ENCODE assay signal across 9 mouse cellular contexts in the genomic region with DNA sequence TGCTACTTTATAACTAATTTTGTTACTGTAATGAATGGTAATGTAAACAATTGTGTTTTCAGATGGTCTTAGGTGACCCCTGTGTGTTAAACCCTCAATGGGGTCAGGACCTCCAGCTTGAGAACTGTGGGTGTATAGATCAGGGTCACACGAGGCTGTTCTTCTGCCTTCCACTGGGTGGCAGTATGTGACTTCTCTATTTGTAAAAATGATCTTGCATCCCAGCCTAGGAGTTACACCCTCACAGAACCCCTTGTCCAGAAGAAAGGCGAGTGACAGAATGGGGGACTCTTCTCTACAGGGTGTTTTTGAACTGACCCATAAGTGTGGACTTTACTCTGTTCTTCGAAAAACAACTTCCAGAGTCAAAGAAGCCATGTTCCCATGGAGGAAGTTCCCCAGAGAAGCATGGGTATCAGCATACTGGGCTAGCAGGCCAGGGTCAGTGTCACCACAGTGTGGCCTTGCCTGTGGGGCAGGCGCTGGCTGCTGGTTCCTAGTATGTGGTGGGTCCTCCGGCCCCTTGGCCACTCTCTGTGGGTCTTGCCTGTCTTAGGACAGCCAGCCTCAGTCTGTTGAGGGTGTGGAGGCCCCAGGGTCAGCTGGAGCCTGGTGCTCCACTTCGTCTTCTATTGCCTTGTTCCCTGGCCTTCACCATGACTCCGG. TPM values are rescaled to one million over a fixed set of nuclear protein-coding genes. Genes with fewer than 3 reads are reported as not detected.
A peak's percentile ranks its signal among the peaks of the same experiment; 100 is the strongest.
DNase-seq lines count a peak whose midpoint lies in the region; ATAC-seq and TF ChIP-seq lines count a peak whose summit lies in the region.
"Had no signal": no experiment of that assay in that cellular context is flagged by ENCODE, and none has a peak within 500 bp of the region (broad histone marks: within the 10 kb centered on the region; RNA-seq: fewer than 3 reads in every experiment).

No protein-coding gene starts in this region.

- no peak overlapping the region for H3K4me2 ChIP-seq in hindbrain, embryonic 13.5 days
- no peak overlapping the region for H3K4me2 ChIP-seq in forebrain, embryonic 12.5 days

- no peak overlapping the region for H3K27ac ChIP-seq in hindbrain, embryonic 10.5 days
- no peak overlapping the region for H3K27ac ChIP-seq in hindbrain, embryonic 13.5 days
- H3K27ac ChIP-seq in bone marrow macrophage, adult 2 months (ENCODE audit: insufficient read depth, low read depth, low read length): no peak overlapping the region
- no peak overlapping the region for H3K27ac ChIP-seq in forebrain, embryonic 12.5 days
- H3K27ac ChIP-seq: macrophage had no signal

- H3K4me3 ChIP-seq in hindbrain, embryonic 10.5 days: no peak overlapping the region
- no peak overlapping the region for H3K4me3 ChIP-seq in hindbrain, embryonic 13.5 days
- H3K4me3 ChIP-seq in bone marrow macrophage, adult 2 months (ENCODE audit: insufficient read depth, low read length): no peak overlapping the region
- H3K4me3 ChIP-seq in forebrain, embryonic 12.5 days (replicated peaks): no peak overlapping the region

- no peaks in the 10 kb centered on the region for H3K4me1 ChIP-seq in hindbrain, embryonic 10.5 days (replicated peaks)
- H3K4me1 ChIP-seq in hindbrain, embryonic 13.5 days (replicated peaks): no peaks in the 10 kb centered on the region
- H3K4me1 ChIP-seq in bone marrow macrophage, adult 2 months (ENCODE audit: control insufficient read depth, insufficient read depth, low read length): no peaks in the 10 kb centered on the region
- H3K4me1 ChIP-seq in forebrain, embryonic 12.5 days: no peaks in the 10 kb centered on the region

- no peak overlapping the region for H3K9ac ChIP-seq in hindbrain, embryonic 13.5 days
- H3K9ac ChIP-seq in forebrain, embryonic 12.5 days: no peak overlapping the region

- 73% methylated on average over 7 of the region's 7 CpGs for WGBS in hindbrain, embryonic 10.5 days
- 70% methylated on average over 7 of the region's 7 CpGs for WGBS in hindbrain, embryonic 13.5 days
- WGBS in forebrain, embryonic 12.5 days: 68% methylated on average over 7 of the region's 7 CpGs

- DNase-seq in hindbrain, embryonic 10.5 days (ENCODE audit: low spot score): peak; percentile 26
- DNase-seq in B cell, adult 2 months: peak; percentile 69 to 70
- DNase-seq in kidney, postnatal 10 days: peak; percentile 45
- no peak for DNase-seq in urinary bladder, adult 2 months (ENCODE audit: low spot score)

- no peaks in the 10 kb centered on the region for H3K27me3 ChIP-seq in hindbrain, embryonic 10.5 days (ENCODE audit: insufficient read depth, poor library complexity, severe bottlenecking)
- no peaks in the 10 kb centered on the region for H3K27me3 ChIP-seq in hindbrain, embryonic 13.5 days
- no peaks in the 10 kb centered on the region for H3K27me3 ChIP-seq in forebrain, embryonic 12.5 days

- TF ChIP-seq POLR2A in bone marrow macrophage, adult 2 months (IDR thresholded peaks at IDR 0.05; ENCODE audit: borderline replicate concordance, low read depth, low read length): no peak

- peaks cover 92% of the 10 kb centered on the region for H3K36me3 ChIP-seq in hindbrain, embryonic 10.5 days
- H3K36me3 ChIP-seq in hindbrain, embryonic 13.5 days: peaks cover 77% of the 10 kb centered on the region
- peaks cover 65% of the 10 kb centered on the region for H3K36me3 ChIP-seq in forebrain, embryonic 12.5 days (replicated peaks)

- peak; percentile 19; the same call in 1 of the 2 replicates for TF ChIP-seq CTCF in bone marrow macrophage, adult 2 months (IDR thresholded peaks at IDR 0.05; ENCODE audit: low read depth, low read length)

- no peaks in the 10 kb centered on the region for H3K9me3 ChIP-seq in hindbrain, embryonic 10.5 days
- no peaks in the 10 kb centered on the region for H3K9me3 ChIP-seq in hindbrain, embryonic 13.5 days
- no peaks in the 10 kb centered on the region for H3K9me3 ChIP-seq in forebrain, embryonic 12.5 days

- no peak for ATAC-seq in hindbrain, embryonic 13.5 days (ENCODE audit: low FRiP score)
- ATAC-seq in forebrain, embryonic 12.5 days (ENCODE audit: low FRiP score): peak; percentile 63; the same call in 1 of the 2 replicates
- peak; percentile 44; the same call in 1 of the 2 replicates for ATAC-seq in monocyte, adult 5-6 weeks (replicated peaks; ENCODE audit: insufficient number of reproducible peaks, low FRiP score, low TSS enrichment, poor library complexity, severe bottlenecking)

RNA-seq across cellular contexts. Expression of a gene that starts 42.4 kb away (rescaled TPM):
- polyA plus RNA-seq in hindbrain, embryonic 10.5 days (2016; fragmentation: Nextera tagmentation; extraction: Ambion mirVana): 35.1 and 35.5 TPM in 2 replicates
- 38.1 and 38.2 TPM in 2 replicates for polyA plus RNA-seq in hindbrain, embryonic 13.5 days (2015; fragmentation: Nextera tagmentation; extraction: Ambion mirVana)
- polyA plus RNA-seq in bone marrow macrophage, adult 2 months (2012; ENCODE audit: insufficient read depth, insufficient read length, missing spikeins): 66.1 and 80.8 TPM in 2 replicates
- polyA plus RNA-seq in forebrain, embryonic 12.5 days (2016; fragmentation: Nextera tagmentation; extraction: Ambion mirVana): 38.8 and 41.4 TPM in 2 replicates
- 31.3 to 44.8 TPM (median 35.7 TPM) in 3 replicates for total RNA-seq in monocyte, adult 5-6 weeks (2017)
- polyA plus RNA-seq in urinary bladder, adult 2 months (2012; rRNA removed): 24.2 and 27.0 TPM in 2 replicates

RNA-seq across cellular contexts. Expression of a gene that starts 51.1 kb away (rescaled TPM):
- polyA plus RNA-seq in hindbrain, embryonic 10.5 days (2016; fragmentation: Nextera tagmentation; extraction: Ambion mirVana): 49.7 and 65.9 TPM in 2 replicates
- polyA plus RNA-seq in hindbrain, embryonic 13.5 days (2015; fragmentation: Nextera tagmentation; extraction: Ambion mirVana): 144 and 150 TPM in 2 replicates
- 1.3 and 2.5 TPM in 2 replicates for polyA plus RNA-seq in bone marrow macrophage, adult 2 months (2012; ENCODE audit: insufficient read depth, insufficient read length, missing spikeins)
- polyA plus RNA-seq in forebrain, embryonic 12.5 days (2016; fragmentation: Nextera tagmentation; extraction: Ambion mirVana): 65.3 and 70.0 TPM in 2 replicates
- total RNA-seq in monocyte, adult 5-6 weeks (2017): not detected in 3 replicates
- polyA plus RNA-seq in urinary bladder, adult 2 months (2012; rRNA removed): 6.4 and 8.7 TPM in 2 replicates

RNA-seq across cellular contexts. Expression of a gene that starts 52.7 kb away (rescaled TPM):
- polyA plus RNA-seq in hindbrain, embryonic 10.5 days (2016; fragmentation: Nextera tagmentation; extraction: Ambion mirVana): 14.7 and 16.0 TPM in 2 replicates
- polyA plus RNA-seq in hindbrain, embryonic 13.5 days (2015; fragmentation: Nextera tagmentation; extraction: Ambion mirVana): 20.7 and 21.9 TPM in 2 replicates
- polyA plus RNA-seq in bone marrow macrophage, adult 2 months (2012; ENCODE audit: insufficient read depth, insufficient read length, missing spikeins): 255 and 258 TPM in 2 replicates
- 16.3 and 18.9 TPM in 2 replicates for polyA plus RNA-seq in forebrain, embryonic 12.5 days (2016; fragmentation: Nextera tagmentation; extraction: Ambion mirVana)
- 39.1 to 101 TPM (median 67.2 TPM) in 3 replicates for total RNA-seq in monocyte, adult 5-6 weeks (2017)
- 167 and 198 TPM in 2 replicates for polyA plus RNA-seq in urinary bladder, adult 2 months (2012; rRNA removed)
